Mouse (Mus musculus): Measurements from ENCODE around the gene Rhoc. TPM values are rescaled to one million over a fixed set of nuclear protein-coding genes. Genes with fewer than 3 reads are reported as not detected.
A peak's percentile ranks its signal among the peaks of the same experiment; 100 is the strongest.

Gene Rhoc
- polyA plus RNA-seq, 1 experiment from 2014 or later = 135 TPM

GRCm38 (mm10) chr3:104770035-104770434 is 18.1 kb upstream of the Rhoc start:
- Histone ChIP-seq H3K36me3 (no peaks in the 10 kb centered on the region), H3K4me3 (replicated peaks) (no peak overlapping the region), H3K4me2 (no peak overlapping the region), H3K27me3 (peaks cover 9% of the 10 kb centered on the region; the same call in 1 of the 2 replicates), H3K27ac (no peak overlapping the region), H3K4me1 (peaks cover 6% of the 10 kb centered on the region; the same call in 1 of the 2 replicates), H3K9ac (no peak overlapping the region), H3K9me3 (replicated peaks) (no peaks in the 10 kb centered on the region)
- ATAC-seq (replicated peaks; ENCODE audit: low FRiP score) = no peak
- 62% methylated on average over 10 of the region's 10 CpGs for WGBS

GRCm38 (mm10) chr3:104770918-104771317 is 17.3 kb upstream of the Rhoc start:
- Histone ChIP-seq H3K27me3 (peaks cover 14% of the 10 kb centered on the region), H3K4me3 (replicated peaks) (no peak overlapping the region), H3K36me3 (no peaks in the 10 kb centered on the region), H3K4me1 (peaks cover 6% of the 10 kb centered on the region; the same call in 1 of the 2 replicates), H3K9me3 (replicated peaks) (no peaks in the 10 kb centered on the region), H3K27ac (no peak overlapping the region), H3K9ac (no peak overlapping the region), H3K4me2 (no peak overlapping the region)
- no peak for ATAC-seq (replicated peaks; ENCODE audit: low FRiP score)
- WGBS = 51% methylated on average over 3 of the region's 3 CpGs

- no peaks in the 10 kb centered on the region for H3K36me3 ChIP-seq
- no peak overlapping the region for H3K4me3 ChIP-seq (replicated peaks)
- H3K27me3 ChIP-seq = peaks cover 19% of the 10 kb centered on the region
- no peak for ATAC-seq (replicated peaks; ENCODE audit: low FRiP score)
- no peaks in the 10 kb centered on the region for H3K9me3 ChIP-seq (replicated peaks)
- peaks cover 6% of the 10 kb centered on the region; the same call in 1 of the 2 replicates for H3K4me1 ChIP-seq
- no peak overlapping the region for H3K4me2 ChIP-seq
- no peak overlapping the region for H3K9ac ChIP-seq
- WGBS = 40% methylated on average over 6 of the region's 6 CpGs
- H3K27ac ChIP-seq = no peak overlapping the region
Measured at GRCm38 (mm10) chr3:104771460-104771859, 16.7 kb upstream of the Rhoc start.

- ATAC-seq (replicated peaks; ENCODE audit: low FRiP score) = no peak
- H3K9me3 ChIP-seq (replicated peaks) = no peaks in the 10 kb centered on the region
- peaks cover 12% of the 10 kb centered on the region for H3K4me1 ChIP-seq
- 68% methylated on average over 7 of the region's 7 CpGs for WGBS
- H3K36me3 ChIP-seq = no peaks in the 10 kb centered on the region
- H3K27me3 ChIP-seq = peaks cover 38% of the 10 kb centered on the region
- no peak overlapping the region for H3K27ac ChIP-seq
- no peak overlapping the region for H3K4me2 ChIP-seq
- no peak overlapping the region for H3K4me3 ChIP-seq (replicated peaks)
- no peak overlapping the region for H3K9ac ChIP-seq
Measured at GRCm38 (mm10) chr3:104773301-104773700, 14.9 kb upstream of the Rhoc start.

GRCm38 (mm10) chr3:104777342-104777741 is 10.8 kb upstream of the Rhoc start:
- peak overlapping the region; percentile 36 for H3K4me3 ChIP-seq (replicated peaks)
- H3K4me1 ChIP-seq = peaks cover 37% of the 10 kb centered on the region
- peaks cover 74% of the 10 kb centered on the region for H3K27me3 ChIP-seq
- H3K36me3 ChIP-seq = no peaks in the 10 kb centered on the region
- H3K9ac ChIP-seq = no peak overlapping the region
- WGBS = under 1% methylated on average over 20 of the region's 20 CpGs
- no peak overlapping the region for H3K27ac ChIP-seq
- peak overlapping the region; percentile 70 for H3K4me2 ChIP-seq
- H3K9me3 ChIP-seq (replicated peaks) = no peaks in the 10 kb centered on the region
- ATAC-seq (replicated peaks; ENCODE audit: low FRiP score) = no peak

GRCm38 (mm10) chr3:104779949-104780348 is 8.2 kb upstream of the Rhoc start:
- Histone ChIP-seq H3K4me1 (peaks cover 42% of the 10 kb centered on the region), H3K27ac (no peak overlapping the region), H3K4me3 (replicated peaks) (peak overlapping the region; percentile 57; the same call in 1 of the 2 replicates), H3K36me3 (no peaks in the 10 kb centered on the region), H3K27me3 (peaks cover 86% of the 10 kb centered on the region), H3K9me3 (replicated peaks) (no peaks in the 10 kb centered on the region), H3K9ac (no peak overlapping the region), H3K4me2 (peak overlapping the region; percentile 98; the same call in 1 of the 2 replicates)
- 3% methylated on average over 7 of the region's 7 CpGs for WGBS
- ATAC-seq (replicated peaks; ENCODE audit: low FRiP score) = no peak

GRCm38 (mm10) chr3:104780561-104781420 is 7.4 kb upstream of the Rhoc start, which contains the start of gene Ppm1j:
Gene Ppm1j (plus strand): TSS chr3:104781056.
- Histone ChIP-seq H3K4me2 (peak within 1 kb of the TSS; percentile 98), H3K36me3 (no peaks in the 10 kb centered on the region), H3K27ac (peak within 1 kb of the TSS; percentile 33; the same call in 1 of the 2 replicates), H3K9me3 (replicated peaks) (no peaks in the 10 kb centered on the region), H3K9ac (peak within 1 kb of the TSS; percentile 53), H3K4me1 (peaks cover 42% of the 10 kb centered on the region), H3K4me3 (replicated peaks) (peak within 1 kb of the TSS; percentile 57), H3K27me3 (peaks cover 88% of the 10 kb centered on the region)
- peak; percentile 74 for ATAC-seq (replicated peaks; ENCODE audit: low FRiP score)
- under 1% methylated on average over 56 of the region's 56 CpGs for WGBS

- peak within 1 kb of the TSS; percentile 98 for H3K4me2 ChIP-seq
- peak within 1 kb of the TSS; percentile 57 for H3K4me3 ChIP-seq (replicated peaks)
- peaks cover 42% of the 10 kb centered on the region for H3K4me1 ChIP-seq
- no peaks in the 10 kb centered on the region for H3K36me3 ChIP-seq
- peak within 1 kb of the TSS; percentile 33; the same call in 1 of the 2 replicates for H3K27ac ChIP-seq
- peak within 1 kb of the TSS; percentile 53 for H3K9ac ChIP-seq
- H3K27me3 ChIP-seq = peaks cover 84% of the 10 kb centered on the region
- under 1% methylated on average over 26 of the region's 26 CpGs for WGBS
- ATAC-seq (replicated peaks; ENCODE audit: low FRiP score) = peak; percentile 17
- H3K9me3 ChIP-seq (replicated peaks) = no peaks in the 10 kb centered on the region
Measured at GRCm38 (mm10) chr3:104781471-104781903, 6.7 kb upstream of the Rhoc start, which contains the start of gene Fam19a3. Gene Fam19a3 (minus strand): TSS chr3:104781840.

GRCm38 (mm10) chr3:104782061-104782681 is 6.0 kb upstream of the Rhoc start:
- Histone ChIP-seq H3K4me2 (peak overlapping the region; percentile 98), H3K36me3 (no peaks in the 10 kb centered on the region), H3K4me1 (peaks cover 39% of the 10 kb centered on the region), H3K9me3 (replicated peaks) (no peaks in the 10 kb centered on the region), H3K27me3 (peaks cover 77% of the 10 kb centered on the region), H3K9ac (peak overlapping the region; percentile 53), H3K4me3 (replicated peaks) (peak overlapping the region; percentile 57), H3K27ac (no peak overlapping the region)
- ATAC-seq (replicated peaks; ENCODE audit: low FRiP score) = peak; percentile 16; the same call in 1 of the 2 replicates
- WGBS = 13% methylated on average over 12 of the region's 12 CpGs

GRCm38 (mm10) chr3:104783971-104784500 is 4.1 kb upstream of the Rhoc start:
- 45% methylated on average over 14 of the region's 14 CpGs for WGBS
- Histone ChIP-seq H3K9me3 (replicated peaks) (no peaks in the 10 kb centered on the region), H3K4me3 (replicated peaks) (no peak overlapping the region), H3K27me3 (peaks cover 58% of the 10 kb centered on the region), H3K27ac (0 out of 2 replicates have a peak overlapping the region, but pooled peaks have one; percentile 6), H3K4me2 (0 out of 2 replicates have a peak overlapping the region, but pooled peaks have one; percentile 2), H3K9ac (no peak overlapping the region), H3K4me1 (peaks cover 42% of the 10 kb centered on the region), H3K36me3 (no peaks in the 10 kb centered on the region)
- ATAC-seq (replicated peaks; ENCODE audit: low FRiP score) = no peak

- Histone ChIP-seq H3K4me2 (no peak overlapping the region), H3K27me3 (peaks cover 47% of the 10 kb centered on the region), H3K9me3 (replicated peaks) (no peaks in the 10 kb centered on the region), H3K27ac (no peak overlapping the region), H3K9ac (no peak overlapping the region), H3K4me1 (peaks cover 49% of the 10 kb centered on the region), H3K4me3 (replicated peaks) (no peak overlapping the region), H3K36me3 (no peaks in the 10 kb centered on the region)
- WGBS = 92% methylated on average over 6 of the region's 6 CpGs
- no peak for ATAC-seq (replicated peaks; ENCODE audit: low FRiP score)
Measured at GRCm38 (mm10) chr3:104785284-104785683, 2.9 kb upstream of the Rhoc start.
